Mouse (Mus musculus) forebrain, embryonic 10.5 days (tissue): Measurements from ENCODE around the gene Gje1. TPM values are rescaled to one million over a fixed set of nuclear protein-coding genes. Genes with fewer than 3 reads are reported as not detected.
A peak's percentile ranks its signal among the peaks of the same experiment; 100 is the strongest.

Experiments
- DNase-seq: peaks from one replicate; pipeline ENCODE4 v3.0.0-alpha.2; 2017; ENCODE audit warnings: low spot score; ENCODE audit errors: extremely low spot score
- H3K27ac ChIP-seq: fragments of 300-500 bp; sonication (generic); 2 replicates; pipeline ENCODE4 v1.5.1; 2016; ENCODE audit warnings: mild to moderate bottlenecking
- H3K27me3 ChIP-seq: fragments of 300-500 bp; sonication (generic); 2 replicates; pipeline ENCODE4 v1.6.1; 2016; ENCODE audit warnings: mild to moderate bottlenecking; ENCODE audit not compliant: poor library complexity, severe bottlenecking
- H3K36me3 ChIP-seq: fragments of 300-500 bp; sonication (generic); replicated peaks from 2 replicates; pipeline ENCODE4 v1.6.1; 2016; ENCODE audit warnings: mild to moderate bottlenecking, moderate library complexity
- H3K4me1 ChIP-seq: fragments of 300-500 bp; sonication (generic); 2 replicates; pipeline ENCODE4 v1.6.1; 2016
- H3K4me3 ChIP-seq: fragments of 300-500 bp; sonication (generic); 2 replicates; pipeline ENCODE4 v1.5.1; 2016; ENCODE audit warnings: mild to moderate bottlenecking, moderate library complexity
- H3K9me3 ChIP-seq: fragments of 300-500 bp; sonication (generic); 2 replicates; pipeline ENCODE4 v1.6.1; 2016; ENCODE audit warnings: mild to moderate bottlenecking, moderate library complexity
- WGBS: fragments of 180-500 bp; shearing (Covaris S2); methylation state at CpG from one replicate; pipeline ENCODE4 v1.1.7; 2016; 5-methylcytosine and 5-hydroxymethylcytosine counted together
- polyA plus RNA-seq: library from polyadenylated mRNA; unstranded; fragments of >200 nt; fragmentation: Nextera tagmentation; extraction: Ambion mirVana; gene quantifications from 2 replicates; pipeline ENCODE4 v1.2.1, GENCODE M21; 2016

Gene Gje1
- polyA plus RNA-seq: 0.10 TPM in 1 of 2 replicates, not detected in the other

GRCm38 (mm10) chr10:14718114-14718513 lies at the start of gene Gje1:
Gene Gje1 (minus strand): TSS chr10:14718214.
- WGBS: 53% methylated on average over 3 of the region's 3 CpGs
- H3K9me3 ChIP-seq: no peaks in the 10 kb centered on the region
- H3K27me3 ChIP-seq: no peaks in the 10 kb centered on the region
- H3K27ac ChIP-seq: no peak within 1 kb of the TSS
- H3K4me1 ChIP-seq: no peaks in the 10 kb centered on the region
- H3K4me3 ChIP-seq: no peak within 1 kb of the TSS
- no peaks in the 10 kb centered on the region for H3K36me3 ChIP-seq
- DNase-seq: no peak

- peaks cover 11% of the 10 kb centered on the region for H3K4me1 ChIP-seq
- WGBS: 23% methylated on average over 8 of the region's 8 CpGs
- peak overlapping the region; percentile 58 for H3K4me3 ChIP-seq
- no peak for DNase-seq
- peaks cover 31% of the 10 kb centered on the region for H3K27me3 ChIP-seq
- H3K36me3 ChIP-seq: no peaks in the 10 kb centered on the region
- no peaks in the 10 kb centered on the region for H3K9me3 ChIP-seq
- no peak overlapping the region for H3K27ac ChIP-seq
Observed at GRCm38 (mm10) chr10:14760618-14761017, 42.6 kb upstream of the Gje1 start.

DNA sequence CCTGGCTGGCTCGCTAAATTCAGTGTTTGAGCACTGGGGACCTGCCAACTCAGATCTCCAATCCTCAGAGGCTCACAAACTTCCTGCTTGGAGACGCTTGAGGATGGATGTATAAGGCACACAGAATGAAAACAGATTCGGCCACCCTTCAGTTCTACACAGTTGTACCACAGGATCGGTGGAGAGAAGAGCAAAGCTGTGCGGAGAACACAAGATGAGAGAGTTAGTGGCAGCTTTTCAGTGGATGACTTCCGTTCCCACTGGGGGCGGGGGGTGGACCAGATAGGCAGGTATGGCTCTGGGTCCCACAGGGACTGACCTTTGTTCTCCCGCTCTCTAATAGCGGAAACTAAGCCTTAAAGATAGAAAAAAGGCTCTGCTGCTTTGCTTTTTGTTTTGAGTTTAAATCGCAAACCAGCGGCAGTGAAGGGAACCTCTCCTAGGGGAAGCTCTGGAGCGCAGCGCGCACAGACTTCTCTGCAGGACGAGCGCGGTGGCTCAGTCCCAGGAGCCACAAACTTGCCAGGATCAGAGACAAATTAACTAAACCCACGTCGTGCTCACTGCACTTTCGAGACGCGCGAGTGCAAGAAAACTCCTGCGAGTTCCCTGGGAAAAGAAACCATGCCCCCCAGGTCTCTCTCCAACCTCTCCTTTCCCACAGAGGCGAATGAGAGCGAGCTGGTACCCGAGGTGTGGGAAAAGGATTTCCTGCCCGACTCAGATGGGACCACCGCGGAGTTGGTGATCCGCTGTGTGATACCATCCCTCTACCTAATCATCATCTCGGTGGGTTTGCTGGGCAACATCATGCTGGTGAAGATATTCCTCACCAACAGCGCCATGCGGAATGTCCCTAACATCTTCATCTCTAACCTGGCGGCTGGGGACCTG lies 41.9 kb upstream of the Gje1 start:
- 2% methylated on average over 35 of the region's 35 CpGs for WGBS
- H3K4me3 ChIP-seq: peak overlapping the region; percentile 58
- peaks cover 11% of the 10 kb centered on the region for H3K4me1 ChIP-seq
- peak; percentile 28 for DNase-seq
- no peaks in the 10 kb centered on the region for H3K36me3 ChIP-seq
- H3K27me3 ChIP-seq: peaks cover 31% of the 10 kb centered on the region
- H3K27ac ChIP-seq: no peak overlapping the region
- no peaks in the 10 kb centered on the region for H3K9me3 ChIP-seq

GRCm38 (mm10) chr10:14734285-14734684 lies 16.3 kb upstream of the Gje1 start:
- no peaks in the 10 kb centered on the region for H3K9me3 ChIP-seq
- H3K4me3 ChIP-seq: no peak overlapping the region
- H3K27me3 ChIP-seq: no peaks in the 10 kb centered on the region
- H3K36me3 ChIP-seq: no peaks in the 10 kb centered on the region
- no peak for DNase-seq
- no peaks in the 10 kb centered on the region for H3K4me1 ChIP-seq
- no peak overlapping the region for H3K27ac ChIP-seq
- WGBS: 9% methylated on average over 2 of the region's 2 CpGs

DNA sequence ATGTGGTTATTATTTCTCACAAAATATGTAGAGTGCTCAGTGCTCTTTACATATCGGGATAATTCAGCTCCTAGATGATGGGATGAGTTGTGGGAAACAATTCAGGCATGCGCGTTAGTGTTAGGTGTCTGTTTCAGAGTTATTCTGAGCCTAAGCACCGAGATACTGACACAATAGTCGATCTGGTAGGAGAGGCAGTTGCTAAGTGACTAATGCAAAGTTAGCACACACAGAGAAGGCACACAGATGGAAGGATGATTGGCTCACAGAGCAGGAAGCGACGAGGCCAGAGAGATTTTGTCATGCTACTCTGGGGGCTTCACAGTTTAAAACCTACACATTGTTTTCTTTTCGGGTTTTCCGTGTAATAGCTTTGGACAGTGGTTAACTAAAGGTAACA lies 7.7 kb upstream of the Gje1 start:
- WGBS: 78% methylated on average over 9 of the region's 9 CpGs

GRCm38 (mm10) chr10:14705072-14706066 lies 12.6 kb downstream of the Gje1 start, which contains the start of the genes Vta1 and Nmbr:
Gene Vta1 (minus strand): TSS chr10:14705560.
Gene Nmbr (plus strand): TSS chr10:14705591.
- H3K36me3 ChIP-seq: no peaks in the 10 kb centered on the region
- peak; percentile 94 for DNase-seq
- H3K27me3 ChIP-seq: no peaks in the 10 kb centered on the region
- H3K4me3 ChIP-seq: peak within 1 kb of the TSS; percentile 91
- WGBS: under 1% methylated on average over 50 of the region's 50 CpGs
- peaks cover 18% of the 10 kb centered on the region for H3K4me1 ChIP-seq
- H3K9me3 ChIP-seq: no peaks in the 10 kb centered on the region
- peak within 1 kb of the TSS; percentile 89 for H3K27ac ChIP-seq

More for the DNA sequence above, 7.7 kb upstream of the Gje1 start:
- Histone ChIP-seq H3K4me3 (no peak overlapping the region), H3K4me1 (no peaks in the 10 kb centered on the region), H3K27ac (no peak overlapping the region), H3K36me3 (no peaks in the 10 kb centered on the region), H3K27me3 (no peaks in the 10 kb centered on the region), H3K9me3 (no peaks in the 10 kb centered on the region)
- DNase-seq: no peak

DNA sequence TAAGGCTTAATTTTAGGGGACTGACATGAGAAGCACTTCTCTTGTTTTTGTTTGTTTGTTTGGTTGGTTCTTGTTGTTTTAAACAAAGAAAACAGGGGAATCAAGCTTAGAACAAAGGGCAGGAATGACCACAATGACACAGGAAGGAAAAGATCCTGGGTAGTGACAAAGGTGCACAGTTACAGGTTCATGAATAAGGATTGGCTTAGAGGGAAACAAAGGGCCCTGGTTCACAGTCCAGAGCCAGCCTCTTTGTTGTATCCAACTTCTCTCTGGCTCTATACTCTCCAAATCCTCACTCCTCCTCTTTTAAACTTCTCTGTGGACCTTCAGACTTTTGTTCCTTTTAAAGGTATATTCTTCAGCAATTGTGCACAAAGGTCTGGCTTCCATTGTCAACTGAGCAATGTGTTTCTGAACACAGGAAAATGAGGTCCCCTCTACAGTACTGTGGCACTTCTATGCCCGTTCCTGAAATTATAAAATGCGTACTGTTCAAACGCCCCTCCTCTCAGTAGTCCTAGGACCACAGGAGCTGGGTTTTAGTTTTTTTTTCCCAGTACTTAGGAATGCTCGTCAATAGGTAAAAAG lies 14.1 kb downstream of the Gje1 start:
- H3K27ac ChIP-seq: peak overlapping the region; percentile 89; the same call in 1 of the 2 replicates
- H3K27me3 ChIP-seq: no peaks in the 10 kb centered on the region
- 55% methylated on average over 4 of the region's 4 CpGs for WGBS
- DNase-seq: no peak
- no peaks in the 10 kb centered on the region for H3K36me3 ChIP-seq
- H3K9me3 ChIP-seq: no peaks in the 10 kb centered on the region
- H3K4me3 ChIP-seq: peak overlapping the region; percentile 91
- peaks cover 18% of the 10 kb centered on the region for H3K4me1 ChIP-seq

DNA sequence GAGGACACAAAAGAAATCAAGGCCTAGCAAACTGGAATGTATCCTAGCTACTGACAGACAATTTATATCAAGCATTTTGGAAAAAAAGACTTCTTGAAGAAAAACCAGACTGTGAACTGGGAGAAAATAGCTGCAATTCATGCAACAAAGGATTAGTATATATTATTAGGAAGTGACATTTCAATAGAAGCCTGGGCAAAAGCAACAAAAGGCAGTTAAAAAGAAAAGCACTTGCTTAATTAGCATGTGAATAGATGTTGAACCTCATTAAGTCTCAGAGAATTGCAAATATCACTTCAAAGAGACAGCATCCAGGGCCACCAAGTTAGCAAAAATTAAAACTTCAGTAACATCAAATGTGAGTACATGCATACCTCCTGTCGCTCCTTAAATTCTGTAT lies 14.8 kb downstream of the Gje1 start:
- 78% methylated on average over 1 of the region's 1 CpGs for WGBS
- Histone ChIP-seq H3K9me3 (no peaks in the 10 kb centered on the region), H3K36me3 (no peaks in the 10 kb centered on the region), H3K4me3 (peak overlapping the region; percentile 91; the same call in 1 of the 2 replicates), H3K27ac (no peak overlapping the region; the same call in 1 of the 2 replicates), H3K4me1 (peaks cover 18% of the 10 kb centered on the region), H3K27me3 (no peaks in the 10 kb centered on the region)
- no peak for DNase-seq

GRCm38 (mm10) chr10:14690349-14690748 lies 27.7 kb downstream of the Gje1 start:
- peaks cover 21% of the 10 kb centered on the region for H3K36me3 ChIP-seq
- WGBS: 80% methylated on average over 3 of the region's 3 CpGs
- H3K9me3 ChIP-seq: peaks cover 3% of the 10 kb centered on the region; the same call in 1 of the 2 replicates
- H3K27me3 ChIP-seq: no peaks in the 10 kb centered on the region
- H3K4me1 ChIP-seq: peaks cover 6% of the 10 kb centered on the region; the same call in 1 of the 2 replicates
- no peak overlapping the region for H3K4me3 ChIP-seq
- no peak overlapping the region for H3K27ac ChIP-seq
- DNase-seq: no peak

- 91% methylated on average over 6 of the region's 6 CpGs for WGBS
- no peak for DNase-seq
Observed at GRCm38 (mm10) chr10:14688785-14689442, 29.1 kb downstream of the Gje1 start.

DNA sequence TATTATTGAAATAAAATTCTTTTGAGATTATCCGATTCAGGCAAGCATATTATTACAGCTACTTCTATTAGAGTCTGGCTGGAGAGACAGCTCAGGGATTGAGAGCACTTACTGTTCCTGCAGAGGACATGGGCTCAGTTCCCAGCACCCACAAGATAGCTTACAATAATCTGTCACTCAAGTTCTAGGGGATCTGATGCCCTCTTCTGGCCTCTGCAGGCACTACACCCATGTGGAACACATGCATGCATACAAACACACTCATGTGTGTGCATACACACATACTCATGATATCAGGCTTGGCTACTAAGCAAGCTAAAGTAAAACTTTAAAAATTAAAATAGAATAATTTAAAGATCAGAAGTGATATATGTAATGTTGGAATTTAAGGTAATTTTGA lies 32.4 kb downstream of the Gje1 start:
- Histone ChIP-seq H3K27me3 (no peaks in the 10 kb centered on the region), H3K27ac (no peak overlapping the region), H3K9me3 (peaks cover 3% of the 10 kb centered on the region; the same call in 1 of the 2 replicates), H3K4me1 (peaks cover 5% of the 10 kb centered on the region; the same call in 1 of the 2 replicates), H3K36me3 (peaks cover 24% of the 10 kb centered on the region), H3K4me3 (no peak overlapping the region)
- no peak for DNase-seq
- WGBS: 92% methylated on average over 1 of the region's 1 CpGs

More at GRCm38 (mm10) chr10:14688785-14689442, 29.1 kb downstream of the Gje1 start:
- Histone ChIP-seq H3K4me3 (no peak overlapping the region), H3K27me3 (no peaks in the 10 kb centered on the region), H3K36me3 (peaks cover 24% of the 10 kb centered on the region), H3K9me3 (peaks cover 3% of the 10 kb centered on the region; the same call in 1 of the 2 replicates), H3K27ac (no peak overlapping the region), H3K4me1 (peaks cover 6% of the 10 kb centered on the region; the same call in 1 of the 2 replicates)
